Mouse (Mus musculus) heart, postnatal 0 days (tissue): Measurements from ENCODE around the gene C2cd2l. TPM values are rescaled to one million over a fixed set of nuclear protein-coding genes. Genes with fewer than 3 reads are reported as not detected.

Experiments used
- ATAC-seq: fragments of 200-750 bp; cut with Nextera tagmentation; 2 replicates; pipeline ENCODE4 v1.8.0; 2017; ENCODE audit warnings: low read depth, moderate number of reproducible peaks, moderate library complexity; ENCODE audit not compliant: insufficient read depth
- DNase-seq: peaks from one replicate; pipeline ENCODE4 v3.0.0-alpha.2; 2016; ENCODE audit warnings: low spot score
- H3K27ac ChIP-seq: fragments of 300-500 bp; sonication (generic); 2 replicates; pipeline ENCODE4 v1.5.1; 2014; ENCODE audit warnings: low read depth, mild to moderate bottlenecking
- H3K27me3 ChIP-seq: fragments of 300-500 bp; sonication (generic); 2 replicates; pipeline ENCODE4 v1.6.1; 2014; ENCODE audit warnings: low read length, mixed read lengths; ENCODE audit not compliant: control insufficient read depth, insufficient read depth
- H3K36me3 ChIP-seq: fragments of 300-500 bp; sonication (generic); replicated peaks from 2 replicates; pipeline ENCODE4 v1.6.1; 2014; ENCODE audit warnings: low read length, mixed read lengths; ENCODE audit not compliant: control insufficient read depth, insufficient read depth
- H3K4me1 ChIP-seq: fragments of 300-500 bp; sonication (generic); 2 replicates; pipeline ENCODE4 v1.6.1; 2014; ENCODE audit warnings: antibody characterized with exemption; ENCODE audit not compliant: control insufficient read depth, insufficient read depth
- H3K4me2 ChIP-seq: fragments of 300-500 bp; sonication (generic); 2 replicates; pipeline ENCODE4 v1.6.1; 2014; ENCODE audit warnings: low read depth, mild to moderate bottlenecking, low read length, moderate library complexity
- H3K4me3 ChIP-seq: fragments of 300-500 bp; sonication (generic); 2 replicates; pipeline ENCODE4 v1.5.1; 2014; ENCODE audit warnings: low read depth, low read length
- H3K9ac ChIP-seq: fragments of 300-500 bp; sonication (generic); replicated peaks from 2 replicates; pipeline ENCODE4 v1.6.1; 2014; ENCODE audit warnings: low read depth, low read length, mixed read lengths
- H3K9me3 ChIP-seq: fragments of 300-500 bp; sonication (generic); replicated peaks from 2 replicates; pipeline ENCODE4 v1.6.1; 2016; ENCODE audit warnings: low read length; ENCODE audit not compliant: control insufficient read depth
- CTCF ChIP-seq: IDR thresholded peaks from 2 replicates; pipeline ENCODE4 v1.5.1; 2016; ENCODE audit warnings: antibody characterized with exemption, control low read depth, low read depth
- EP300 ChIP-seq: IDR thresholded peaks from 2 replicates; pipeline ENCODE4 v1.6.1; 2016; ENCODE audit warnings: antibody characterized with exemption, low read depth
- WGBS: fragments of 180-500 bp; shearing (Covaris S2); extraction: QIAGEN DNeasy Blood & Tissue Kit; methylation state at CpG from one replicate; pipeline ENCODE4 v1.1.7; 2014; 5-methylcytosine and 5-hydroxymethylcytosine counted together
- polyA plus RNA-seq: library from polyadenylated mRNA; unstranded; fragments of >200 nt; fragmentation: Nextera tagmentation; extraction: Ambion mirVana; gene quantifications from 2 replicates; pipeline ENCODE4 v1.2.1, GENCODE M21; 2015
- total RNA-seq: library from RNA; depleted of rRNA; stranded (reverse); fragments of >200 nt; gene quantifications from 2 replicates; pipeline ENCODE4 v1.2.3, GENCODE M21; 2014; ENCODE audit warnings: low replicate concordance

C2cd2l gene
- total and polyA plus RNA-seq, 2 experiments from 2014 or later: 5.0 to 16.8 TPM

DNA sequence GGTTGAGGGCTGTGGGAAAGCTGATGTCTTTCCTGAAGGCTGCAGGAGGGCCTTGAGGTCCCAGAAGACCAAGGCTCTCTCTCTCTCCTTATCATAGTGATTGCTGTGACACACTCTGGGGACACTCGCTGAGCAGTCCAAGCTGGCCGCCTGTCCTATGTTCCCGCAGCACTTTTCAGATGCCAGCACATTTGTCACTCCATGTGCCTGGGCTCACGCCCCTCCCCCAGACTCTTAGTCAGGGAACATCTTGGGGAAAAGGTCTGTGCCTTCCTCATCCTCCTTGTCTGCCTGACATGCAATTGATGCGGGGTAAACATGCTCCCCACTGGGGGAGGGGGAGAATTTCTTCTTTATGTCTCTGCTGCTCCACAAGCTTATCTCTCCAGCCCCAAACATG, 36.9 kb downstream of the C2cd2l start:
- no peak for TF ChIP-seq CTCF
- TF ChIP-seq EP300: no peak
- H3K4me2 ChIP-seq: no peak overlapping the region
- no peak overlapping the region for H3K27ac ChIP-seq
- no peak overlapping the region for H3K4me3 ChIP-seq
- no peaks in the 10 kb centered on the region for H3K36me3 ChIP-seq
- DNase-seq (no peak), ATAC-seq (no peak; the same call in 1 of the 2 replicates)
- no peaks in the 10 kb centered on the region for H3K9me3 ChIP-seq
- peaks cover 9% of the 10 kb centered on the region; the same call in 1 of the 2 replicates for H3K4me1 ChIP-seq
- H3K27me3 ChIP-seq: peaks cover 21% of the 10 kb centered on the region; the same call in 1 of the 2 replicates
- no peak overlapping the region for H3K9ac ChIP-seq
- 29% methylated on average over 5 of the region's 5 CpGs for WGBS

DNA sequence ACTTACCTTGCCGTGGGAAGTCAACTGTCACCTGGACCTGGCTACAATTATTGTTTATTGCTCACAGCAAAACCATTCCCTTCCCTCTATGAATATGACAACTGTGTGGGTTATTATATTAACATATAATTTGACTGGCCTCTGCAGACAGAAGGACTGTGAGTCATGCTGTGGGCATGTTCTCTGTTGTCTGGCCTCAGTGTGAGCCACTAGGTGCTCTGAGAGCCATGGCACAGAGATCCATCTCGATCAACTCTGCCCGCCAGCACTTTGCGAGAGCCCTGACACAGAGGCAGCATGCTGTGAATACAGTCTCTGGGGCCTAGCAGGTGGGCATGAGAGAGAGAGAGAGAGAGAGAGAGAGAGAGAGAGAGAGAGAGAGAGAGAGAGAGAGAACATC, 50.1 kb downstream of the C2cd2l start:
- Histone ChIP-seq H3K27ac (no peak overlapping the region), H3K4me1 (0 out of 2 replicates have a peak, but pooled peaks cover 5% of the 10 kb centered on the region), H3K9me3 (no peaks in the 10 kb centered on the region), H3K27me3 (no peaks in the 10 kb centered on the region), H3K9ac (no peak overlapping the region), H3K4me2 (no peak overlapping the region), H3K4me3 (no peak overlapping the region), H3K36me3 (no peaks in the 10 kb centered on the region)
- no peak for DNase-seq
- WGBS: 84% methylated on average over 4 of the region's 4 CpGs
- no peak for TF ChIP-seq EP300
- no peak for TF ChIP-seq CTCF
- no peak for ATAC-seq

DNA sequence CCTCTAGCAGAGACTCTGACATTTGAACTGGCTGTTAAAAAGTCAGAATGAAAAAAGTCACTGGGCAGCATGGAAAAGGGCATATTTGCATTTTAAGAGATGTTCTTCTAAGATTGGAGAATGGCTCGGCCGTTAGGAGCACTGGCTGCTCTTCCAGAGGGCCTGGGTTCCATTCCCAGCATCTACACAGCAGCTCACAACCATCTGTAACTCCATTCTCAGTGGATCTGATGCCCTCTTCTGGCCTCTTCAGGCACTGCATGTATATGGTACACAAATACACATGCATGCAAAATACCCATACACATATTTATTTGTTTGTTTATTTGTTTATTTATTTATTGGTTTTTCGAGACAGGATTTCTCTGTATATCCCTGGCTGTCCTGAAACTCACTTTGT, 51.0 kb downstream of the C2cd2l start:
- ATAC-seq: no peak

DNA sequence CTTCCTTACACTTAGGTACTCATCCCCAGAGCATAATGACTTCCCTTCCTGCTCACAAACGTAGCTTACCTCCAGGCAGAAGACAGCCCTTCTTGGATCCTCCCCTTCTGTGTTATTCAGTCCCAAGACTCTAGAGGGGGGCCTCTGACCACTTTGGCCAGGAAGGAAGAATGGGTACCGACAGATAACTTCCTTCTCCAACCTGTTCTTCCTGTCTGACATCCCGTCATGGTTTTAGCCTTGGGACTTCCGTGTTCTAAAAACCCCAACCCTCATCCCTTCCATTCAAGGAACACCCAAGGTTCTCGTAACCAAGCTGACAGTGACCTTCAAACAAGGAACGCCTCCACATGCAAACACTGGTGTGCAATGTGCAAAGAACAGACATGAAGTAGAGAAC, 51.7 kb downstream of the C2cd2l start, which contains the start of gene Nlrx1:
TSS of gene Nlrx1 (minus strand) at position 168 of the 400 bp plus-strand sequence.
- ATAC-seq (no peak), DNase-seq (no peak)
- TF ChIP-seq EP300: no peak
- no peak for TF ChIP-seq CTCF
- Histone ChIP-seq H3K36me3 (peaks cover 11% of the 10 kb centered on the region), H3K9ac (peak within 1 kb of the TSS; percentile 85), H3K4me3 (peak within 1 kb of the TSS; percentile 61), H3K27me3 (no peaks in the 10 kb centered on the region), H3K27ac (peak within 1 kb of the TSS; percentile 82), H3K4me1 (0 out of 2 replicates have a peak, but pooled peaks cover 5% of the 10 kb centered on the region), H3K9me3 (no peaks in the 10 kb centered on the region), H3K4me2 (peak within 1 kb of the TSS; percentile 82)
- WGBS: 78% methylated on average over 6 of the region's 6 CpGs

More for the DNA sequence above, 51.0 kb downstream of the C2cd2l start:
- WGBS: 75% methylated on average over 3 of the region's 3 CpGs
- Histone ChIP-seq H3K4me3 (no peak overlapping the region), H3K9ac (no peak overlapping the region), H3K27me3 (no peaks in the 10 kb centered on the region), H3K4me2 (no peak overlapping the region), H3K9me3 (no peaks in the 10 kb centered on the region), H3K27ac (no peak overlapping the region), H3K4me1 (0 out of 2 replicates have a peak, but pooled peaks cover 5% of the 10 kb centered on the region), H3K36me3 (0 out of 2 replicates have a peak, but pooled peaks cover 5% of the 10 kb centered on the region)
- TF ChIP-seq CTCF (peak; percentile 43), EP300 (no peak)
- DNase-seq: no peak

DNA sequence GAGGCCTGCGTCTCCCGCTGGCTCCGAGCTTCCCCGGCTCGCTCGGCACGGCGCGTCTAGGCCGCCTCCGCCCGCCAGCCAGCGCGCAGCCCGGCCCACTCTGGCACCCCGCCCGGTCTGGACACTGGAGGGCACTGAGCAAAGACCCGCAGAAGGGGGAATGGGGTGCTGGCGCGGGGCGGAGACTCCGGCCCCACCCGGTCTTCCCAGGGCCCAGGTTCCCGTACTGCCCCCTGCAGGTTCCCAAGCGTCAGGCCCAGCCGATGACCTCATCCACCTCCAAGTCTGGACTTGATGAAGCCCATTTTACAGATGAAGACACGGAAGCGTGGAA, 52.1 kb downstream of the C2cd2l start:
- Histone ChIP-seq H3K9me3 (no peaks in the 10 kb centered on the region), H3K36me3 (peaks cover 14% of the 10 kb centered on the region), H3K9ac (peak overlapping the region; percentile 85), H3K4me2 (peak overlapping the region; percentile 82), H3K4me3 (peak overlapping the region; percentile 61), H3K27me3 (no peaks in the 10 kb centered on the region), H3K27ac (peak overlapping the region; percentile 82), H3K4me1 (0 out of 2 replicates have a peak, but pooled peaks cover 5% of the 10 kb centered on the region)
- WGBS: 5% methylated on average over 28 of the region's 28 CpGs
- ATAC-seq: peak; percentile 92
- DNase-seq: peak; percentile 78
- TF ChIP-seq EP300 (no peak), CTCF (peak; percentile 60)
